Mouse (Mus musculus) cerebellum, adult 18-20 months (tissue): Measurements from ENCODE around the gene Syngr2.
A peak's percentile ranks its signal among the peaks of the same experiment; 100 is the strongest.

Experiments
- DNase-seq, 2 experiments: peaks; one replicate each; pipeline ENCODE4 v3.0.0; 2021

Syngr2 gene

DNA sequence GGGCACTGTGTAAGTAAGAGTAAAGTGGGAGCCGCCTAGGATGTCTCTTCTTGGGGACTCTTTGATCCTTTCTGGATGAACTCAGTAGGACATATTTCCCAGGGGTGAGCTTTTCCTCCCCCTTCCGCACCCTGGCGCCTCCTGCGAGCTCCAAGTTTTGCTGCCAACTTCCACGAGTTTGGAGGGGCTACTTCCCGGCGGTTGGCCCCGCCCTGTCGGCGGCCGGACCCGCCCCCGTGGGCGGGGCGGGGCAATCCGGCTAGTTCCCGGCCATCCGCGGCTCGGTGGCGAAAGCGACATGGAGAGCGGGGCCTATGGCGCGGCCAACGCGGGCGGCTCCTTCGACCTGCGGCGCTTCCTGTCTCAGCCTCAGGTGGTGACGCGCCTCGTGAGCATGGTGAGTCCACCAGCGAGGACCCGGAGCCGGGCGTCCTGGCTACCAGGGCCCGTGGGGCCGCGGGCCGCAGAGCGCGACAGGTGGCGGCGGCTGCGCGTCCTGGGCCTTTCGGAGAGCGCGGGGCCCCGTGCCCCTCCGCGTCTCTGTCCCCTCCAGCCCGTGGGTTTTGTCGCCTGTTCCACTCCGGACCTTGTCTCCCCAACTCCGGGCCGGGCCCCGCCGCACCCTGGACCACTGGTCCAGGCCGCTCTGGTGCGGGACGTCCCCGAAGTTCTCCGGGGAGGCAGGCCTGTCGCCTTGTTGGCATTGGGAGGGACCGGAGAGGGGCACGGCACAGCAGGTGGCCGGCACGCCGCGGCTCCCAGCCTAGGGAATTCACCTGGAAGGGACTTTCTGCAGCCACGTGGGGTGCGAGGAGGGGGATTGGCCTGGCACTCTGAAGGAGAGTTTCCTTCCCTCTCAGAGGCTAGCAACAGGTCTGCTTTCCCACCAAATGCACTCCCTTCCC is at the start of gene Syngr2, which contains the start of gene Gm20708:
Syngr2 (plus strand) TSS at position 262 of the 905 bp plus-strand sequence.
Gm20708 (plus strand) TSS at position 262 of the 905 bp plus-strand sequence.
- DNase-seq, result peak in 1 of 2 experiments; percentile 31

DNA sequence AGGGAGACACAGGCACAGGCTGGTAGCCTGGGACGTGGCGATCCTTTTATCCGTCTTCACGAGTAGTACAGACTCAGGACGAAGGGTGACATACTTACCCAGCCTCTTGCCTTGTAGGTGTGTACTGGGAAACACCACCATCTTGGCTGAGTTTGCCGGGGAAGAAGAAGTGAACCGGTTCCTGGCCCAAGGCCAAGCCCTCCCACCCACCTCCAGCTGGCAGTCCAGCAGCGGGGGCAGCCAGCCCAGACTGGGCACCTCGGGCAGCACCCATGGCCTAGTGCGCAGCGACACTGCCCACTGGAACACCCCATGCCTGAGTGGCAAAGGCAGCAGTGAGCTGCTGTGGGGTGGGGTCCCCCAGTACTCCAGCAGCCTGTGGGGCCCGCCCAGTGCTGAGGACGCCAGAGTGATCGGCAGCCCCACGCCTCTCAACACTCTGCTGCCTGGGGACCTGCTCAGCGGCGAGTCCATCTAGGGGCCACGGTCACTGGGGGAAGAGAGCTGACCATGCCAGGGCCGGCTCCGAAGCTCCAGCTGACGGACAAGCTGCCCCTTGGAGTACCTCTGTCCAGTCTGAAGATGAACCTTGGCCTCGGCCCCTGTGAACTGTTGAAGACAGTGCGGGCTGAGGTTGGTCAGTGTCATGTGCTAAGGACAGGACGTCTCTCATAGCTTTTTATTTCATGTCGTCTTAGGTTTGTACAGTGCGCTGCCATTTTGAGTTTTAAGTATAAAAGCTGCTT is 48.9 kb upstream of the Syngr2 start:
- no peak for DNase-seq

DNA sequence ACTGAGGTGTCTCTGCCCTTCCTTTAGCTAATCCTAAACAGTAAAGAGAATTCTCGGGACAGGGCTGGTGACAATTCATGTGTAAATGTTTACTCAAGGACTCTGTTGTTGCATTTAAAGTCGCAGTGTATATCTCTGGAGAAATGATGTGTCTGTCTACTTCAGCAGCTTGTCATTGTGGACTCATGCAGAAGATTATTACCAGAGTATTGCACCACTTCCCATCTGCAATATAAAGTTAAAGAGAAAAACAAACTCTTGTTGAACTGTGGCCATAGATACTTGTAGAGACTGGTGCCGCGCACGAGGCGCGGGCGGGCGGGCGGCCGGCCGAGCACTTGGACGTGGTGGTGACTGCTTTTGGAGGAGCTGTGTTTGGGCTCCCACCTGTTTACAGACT is 47.7 kb upstream of the Syngr2 start:
- DNase-seq, result no peak

DNA sequence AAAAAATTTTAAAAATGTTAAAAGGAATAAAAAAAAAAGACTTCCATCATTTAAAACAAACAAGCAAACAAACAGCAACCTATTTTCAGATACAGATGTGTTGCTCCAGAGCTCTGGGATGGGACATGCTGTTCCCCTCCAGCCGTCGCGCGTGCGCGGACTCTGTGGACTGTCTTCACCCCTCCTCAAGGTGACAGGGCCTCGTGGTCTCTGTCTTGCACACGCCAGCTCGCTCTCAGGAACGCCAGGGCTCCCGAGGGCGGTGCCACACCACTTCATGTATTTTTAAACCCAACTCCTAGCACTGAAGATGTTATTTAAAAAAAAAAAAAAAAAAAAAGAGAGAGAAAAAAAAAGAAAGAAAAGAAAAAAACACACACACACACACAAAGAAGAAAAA is 47.2 kb upstream of the Syngr2 start:
- no peak for DNase-seq

GRCm38 (mm10) chr11:117764319-117764718 is 45.1 kb upstream of the Syngr2 start:
- no peak for DNase-seq

DNA sequence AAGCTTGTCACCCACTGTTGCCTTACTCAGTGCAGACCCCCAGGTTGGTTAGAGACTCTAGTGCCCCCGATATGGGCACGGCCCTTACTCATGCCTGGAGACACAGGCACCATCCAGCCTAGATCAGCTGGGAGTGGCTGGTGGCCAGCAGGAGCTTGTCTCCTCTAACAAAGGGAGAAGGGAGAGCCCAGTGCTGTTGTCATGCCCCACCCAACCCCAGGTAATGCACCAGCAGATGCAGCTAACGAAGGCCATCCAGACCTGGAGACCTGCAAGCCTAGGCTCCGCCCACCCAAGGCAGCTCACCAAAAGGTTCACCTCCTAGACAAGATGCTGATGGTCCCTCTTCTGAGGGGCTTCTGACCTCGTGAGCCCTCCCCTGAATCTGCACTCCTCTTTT is 44.1 kb upstream of the Syngr2 start:
- no peak for DNase-seq

DNA sequence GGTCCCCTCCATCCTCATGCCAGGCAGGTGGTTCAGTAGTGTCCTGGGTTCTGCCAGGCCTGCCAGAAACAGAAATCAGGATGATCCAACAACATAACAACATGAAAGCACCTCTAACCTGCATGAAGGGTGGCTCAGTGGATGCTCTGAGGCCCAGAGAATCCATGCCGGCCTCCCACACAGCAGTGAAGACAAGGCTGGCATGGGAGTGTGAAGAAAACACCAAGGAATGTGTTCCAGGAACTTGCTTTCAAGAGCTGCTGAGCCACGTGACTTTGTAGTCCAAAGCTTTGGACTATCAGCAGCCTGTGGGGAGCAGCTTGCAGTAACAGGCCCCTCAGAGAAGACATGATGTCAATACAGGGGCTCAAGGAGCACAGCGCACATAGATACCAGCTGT is 43.2 kb upstream of the Syngr2 start:
- DNase-seq, result no peak

- DNase-seq, result no peak
Measured at GRCm38 (mm10) chr11:117768725-117769682, 40.5 kb upstream of the Syngr2 start.

DNA sequence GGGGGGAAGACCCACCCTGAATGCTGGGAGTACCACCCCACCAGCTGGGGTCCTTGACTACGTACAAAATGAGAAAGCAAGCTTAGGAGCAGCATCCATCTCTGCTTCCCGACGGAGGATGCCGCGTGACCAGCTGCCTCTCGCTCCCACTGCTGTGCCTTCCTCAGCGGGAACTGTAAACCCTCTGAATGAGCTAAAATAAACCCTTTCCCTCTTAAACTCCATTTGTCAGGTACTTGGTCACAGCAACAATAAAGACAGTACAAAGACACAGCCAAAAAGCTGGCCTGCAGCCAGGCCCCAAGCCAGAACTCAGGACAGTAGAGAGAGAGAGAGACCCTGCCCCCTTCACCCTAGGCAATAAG is 39.8 kb upstream of the Syngr2 start:
- DNase-seq, result no peak

- DNase-seq, result no peak
Measured at GRCm38 (mm10) chr11:117770407-117770806, 39.1 kb upstream of the Syngr2 start.

DNA sequence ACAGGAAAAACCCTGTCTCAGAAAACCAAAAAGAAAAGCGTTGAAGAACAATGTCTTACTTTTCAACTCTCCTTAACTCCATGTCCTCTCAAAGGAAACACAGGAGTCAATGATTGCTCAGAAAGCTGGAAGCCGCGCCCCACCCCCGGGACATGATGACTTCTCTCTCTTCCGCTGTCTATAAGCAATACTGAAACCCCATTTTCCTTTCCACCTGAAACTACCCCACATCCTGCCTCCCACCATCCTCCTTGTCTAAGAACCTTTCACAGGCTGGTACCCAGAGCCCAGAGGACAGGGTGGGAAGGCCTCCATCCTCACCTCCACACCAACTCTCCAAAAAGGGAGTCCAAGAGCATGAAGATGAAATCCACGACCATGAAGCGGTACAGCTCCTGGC is 37.1 kb upstream of the Syngr2 start:
- DNase-seq, result no peak

DNA sequence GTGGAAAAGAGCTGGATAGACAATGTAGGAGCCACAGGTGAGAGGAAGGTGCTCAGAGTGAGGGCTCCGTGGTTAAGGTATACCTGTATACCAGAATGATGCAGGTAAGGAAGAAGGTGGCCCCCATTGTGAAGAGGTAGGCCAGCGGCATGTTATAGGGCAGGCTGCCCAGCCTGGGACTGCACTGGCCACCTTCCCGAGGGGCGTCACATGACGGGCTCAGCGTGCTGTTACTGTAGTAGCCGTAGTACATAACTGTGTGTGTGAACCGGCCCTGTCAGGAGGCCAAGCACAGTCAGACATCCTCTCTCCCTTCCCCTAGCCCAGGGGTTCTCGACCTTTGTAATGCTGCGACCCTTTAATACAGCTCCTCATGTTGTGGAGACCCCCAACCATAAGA is 34.5 kb upstream of the Syngr2 start:
- no peak for DNase-seq

- no peak for DNase-seq
Measured at GRCm38 (mm10) chr11:117775540-117775939, 33.9 kb upstream of the Syngr2 start.

DNA sequence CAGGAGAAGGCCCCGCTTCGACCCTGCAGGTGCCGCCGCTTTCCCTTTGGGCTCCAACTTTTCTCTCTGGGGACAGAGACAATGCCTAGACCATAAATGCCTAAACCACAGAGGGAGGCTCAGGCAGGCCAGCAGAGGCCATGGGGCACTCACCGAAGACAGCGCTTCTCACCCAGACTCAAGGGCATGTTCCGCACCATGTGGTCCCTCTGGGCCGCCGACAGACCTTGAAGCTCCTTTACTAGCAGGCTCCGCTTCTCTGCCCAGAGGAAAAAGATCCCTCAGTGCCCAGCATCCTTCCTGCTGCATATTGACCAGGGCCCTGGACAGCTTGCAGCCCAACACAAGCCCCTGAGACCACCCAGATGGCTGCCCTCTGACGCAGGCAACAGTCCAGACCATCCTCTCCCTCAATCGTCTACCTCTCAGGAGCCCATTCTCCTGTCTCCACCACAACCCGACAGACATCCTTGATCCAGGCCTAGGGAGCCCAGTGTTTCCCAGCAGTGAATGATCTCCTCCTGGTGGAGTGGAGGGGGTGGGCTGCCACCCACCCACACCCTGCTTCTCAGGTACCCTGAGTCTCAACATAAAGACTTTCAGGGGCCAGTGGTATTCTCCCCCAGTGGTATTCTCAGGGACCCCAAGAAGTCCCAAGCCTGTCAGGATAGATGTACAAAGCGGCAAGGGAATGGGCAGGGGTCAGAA is 33.2 kb upstream of the Syngr2 start:
- no peak for DNase-seq

GRCm38 (mm10) chr11:117777111-117777510 is 32.4 kb upstream of the Syngr2 start:
- DNase-seq, result no peak

DNA sequence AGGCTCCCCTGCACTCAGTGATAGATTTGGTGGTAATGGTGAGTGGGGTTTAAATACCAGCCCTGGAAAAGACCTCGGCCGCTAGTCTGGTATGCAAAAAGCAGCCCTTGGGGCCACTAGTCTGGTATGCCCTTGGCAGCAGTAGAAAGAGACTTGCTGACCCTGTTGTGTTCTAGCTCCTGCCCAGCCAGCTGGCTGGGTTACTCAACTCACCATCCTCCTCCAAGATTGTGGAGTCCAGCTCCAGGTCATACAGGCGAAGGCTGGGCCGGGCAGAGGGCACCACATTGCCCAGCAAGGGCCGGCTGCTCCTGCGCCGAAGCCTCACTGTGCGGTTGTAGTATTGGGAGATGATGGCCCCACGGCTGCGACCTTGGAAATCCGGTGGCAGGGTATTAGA is 31.4 kb upstream of the Syngr2 start:
- no peak for DNase-seq

DNA sequence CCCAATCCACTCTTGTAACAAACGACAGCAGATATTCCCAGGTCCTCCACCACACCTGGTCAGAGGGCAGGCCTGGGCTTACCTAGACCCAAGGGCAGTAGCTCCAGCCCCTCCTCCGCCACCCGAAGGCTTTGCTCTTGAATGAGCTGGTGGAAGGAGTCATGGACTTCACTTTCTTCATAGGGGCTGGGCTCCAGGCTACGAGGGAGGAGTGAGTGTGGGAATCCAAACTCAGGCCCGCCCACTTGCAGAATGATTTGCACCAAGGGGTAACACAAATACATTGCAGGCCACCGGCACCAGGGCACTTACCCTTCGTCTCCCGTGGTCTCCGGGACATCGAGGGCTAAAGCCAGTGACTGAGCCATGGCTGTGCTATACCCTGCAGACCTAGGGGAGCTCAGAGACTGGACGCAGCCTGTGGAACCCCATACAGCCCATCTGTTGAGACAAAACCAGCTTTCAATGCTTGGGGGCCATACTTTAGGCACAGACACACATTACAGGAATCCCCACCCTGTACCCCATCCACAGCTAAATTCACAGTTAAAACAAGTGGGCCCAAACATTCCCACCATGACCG is 30.5 kb upstream of the Syngr2 start:
- no peak for DNase-seq

DNA sequence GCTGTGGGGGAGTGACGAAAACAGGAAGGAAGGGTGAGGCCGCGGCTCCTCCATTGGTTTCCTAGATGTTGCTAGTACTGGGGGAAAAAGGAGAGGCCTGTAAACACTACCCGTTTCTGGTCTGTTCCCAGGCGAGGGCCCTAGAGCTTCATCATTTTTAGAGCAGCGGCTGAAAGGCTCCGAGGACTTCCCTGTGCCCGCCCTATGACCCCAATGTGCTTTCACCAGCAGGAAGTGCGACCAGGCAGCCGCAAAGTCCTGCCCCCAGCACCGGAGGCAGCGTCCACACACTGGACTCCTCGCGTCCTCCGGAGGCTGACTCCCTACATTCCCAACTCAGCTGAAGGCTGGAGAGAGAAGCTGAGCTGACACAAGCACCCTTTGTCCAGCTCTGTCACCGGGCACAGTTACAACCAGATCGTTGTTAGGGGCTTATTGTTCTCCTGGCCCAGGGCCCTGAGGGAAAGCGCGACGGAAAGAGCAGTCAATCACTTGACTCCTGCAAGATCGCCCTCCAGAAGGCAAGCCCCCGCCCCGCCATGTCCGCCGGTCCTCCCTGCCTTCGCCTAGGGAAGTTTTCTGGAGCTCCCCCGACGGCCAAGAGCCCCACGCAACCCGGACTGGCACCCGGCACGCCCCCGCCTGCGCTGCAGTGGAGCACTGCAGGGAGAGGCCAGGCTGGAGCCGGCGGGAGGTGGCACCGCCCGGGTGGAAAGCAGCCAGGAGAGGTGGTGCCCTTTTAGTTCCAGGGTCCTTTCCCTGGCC is 29.9 kb upstream of the Syngr2 start:
- no peak for DNase-seq

GRCm38 (mm10) chr11:117780199-117780515 is 29.3 kb upstream of the Syngr2 start:
- no peak for DNase-seq

- no peak for DNase-seq
Measured at GRCm38 (mm10) chr11:117780582-117781111, 28.8 kb upstream of the Syngr2 start.
